Mouse (Mus musculus): ENCODE data around the gene Nthl1. TPM values are rescaled to one million over a fixed set of nuclear protein-coding genes. Genes with fewer than 3 reads are reported as not detected.
"Not testable (repeated sequence)": the region's sequence is repeated elsewhere in the genome, so short reads cannot be mapped to it uniquely, and the experiment has no call there.

Gene Nthl1
- polyA plus RNA-seq, 1 experiment from 2014 or later = 18.6 TPM

DNA sequence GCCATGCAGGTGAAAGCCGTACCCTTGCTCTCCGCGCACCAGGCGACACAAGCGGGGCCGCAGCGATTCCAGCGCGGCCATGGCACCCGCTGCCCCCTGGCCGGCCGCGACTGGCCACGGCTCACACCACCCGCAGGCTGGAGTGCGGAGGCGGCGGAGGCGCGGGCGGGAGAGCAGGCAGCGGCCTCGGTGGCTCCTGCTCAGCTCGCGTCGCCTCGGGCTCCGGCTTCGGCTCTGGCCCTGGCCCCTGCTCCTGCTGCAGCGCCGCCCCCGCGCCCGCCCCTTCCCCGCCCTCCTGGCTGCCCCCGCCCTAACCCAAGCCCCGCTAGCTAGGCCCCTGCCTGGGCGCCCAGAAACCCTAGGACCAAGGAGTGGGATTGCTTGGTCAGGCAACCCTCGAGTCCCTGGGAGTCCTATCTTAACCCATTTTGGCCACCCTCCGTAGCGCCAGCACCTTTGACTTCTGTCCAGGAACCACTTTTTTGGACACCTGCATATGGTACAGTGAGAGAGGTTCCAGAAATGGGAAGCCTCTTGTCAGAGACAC is 17.7 kb downstream of the Nthl1 start, which contains the start of gene Slc9a3r2:
TSS of gene Slc9a3r2 (minus strand) at position 258 of the 547 bp plus-strand sequence.
- peak within 1 kb of the TSS; percentile 50; the same call in 1 of the 2 replicates for H3K27ac ChIP-seq (ENCODE audit: low read depth)
- peaks cover 9% of the 10 kb centered on the region; the same call in 1 of the 2 replicates for H3K4me1 ChIP-seq (ENCODE audit: insufficient read depth)
- ATAC-seq (ENCODE audit: insufficient read depth) (peak; percentile 79), DNase-seq (peak; percentile 75)
- H3K27me3 ChIP-seq (ENCODE audit: insufficient read depth, low read length) = no peaks in the 10 kb centered on the region
- H3K4me3 ChIP-seq (ENCODE audit: low read depth, low read length) = peak within 1 kb of the TSS; percentile 74
- TF ChIP-seq CTCF (IDR thresholded peaks at IDR 0.05; ENCODE audit: low read depth) = no peak
- WGBS = under 1% methylated on average over 41 of the region's 41 CpGs
- H3K9ac ChIP-seq = peak within 1 kb of the TSS; percentile 84
- H3K4me2 ChIP-seq = peak within 1 kb of the TSS; percentile 99
- H3K9me3 ChIP-seq (ENCODE audit: low read depth, low read length) = no peaks in the 10 kb centered on the region
- 0 out of 2 replicates have a peak, but pooled peaks cover 2% of the 10 kb centered on the region for H3K36me3 ChIP-seq (ENCODE audit: insufficient read depth)

DNA sequence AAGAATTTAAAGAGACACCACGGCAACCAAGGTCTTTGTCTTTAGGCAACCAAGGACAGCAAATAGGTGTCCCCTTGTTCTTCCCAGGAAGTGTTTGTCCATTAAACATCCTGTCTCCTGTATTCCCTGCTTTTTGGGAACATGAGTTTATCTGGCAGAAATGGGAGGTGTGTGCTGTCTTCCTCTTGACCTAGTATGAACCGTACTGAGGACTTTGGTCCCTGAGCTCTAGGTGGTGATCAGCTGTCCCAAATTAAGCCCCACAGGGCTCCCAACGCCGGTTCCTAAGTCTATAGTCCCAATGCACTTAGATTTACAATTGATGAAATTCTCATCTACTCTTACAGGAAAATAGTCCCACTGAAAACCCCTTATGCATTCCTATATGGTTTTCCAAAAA is 18.3 kb downstream of the Nthl1 start:
- Histone ChIP-seq H3K9me3 (ENCODE audit: low read depth, low read length) (no peaks in the 10 kb centered on the region), H3K9ac (no peak overlapping the region), H3K4me2 (peak overlapping the region; percentile 99), H3K27ac (ENCODE audit: low read depth) (no peak overlapping the region), H3K4me3 (ENCODE audit: low read depth, low read length) (no peak overlapping the region), H3K36me3 (ENCODE audit: insufficient read depth) (0 out of 2 replicates have a peak, but pooled peaks cover 2% of the 10 kb centered on the region), H3K27me3 (ENCODE audit: insufficient read depth, low read length) (no peaks in the 10 kb centered on the region), H3K4me1 (ENCODE audit: insufficient read depth) (peaks cover 9% of the 10 kb centered on the region; the same call in 1 of the 2 replicates)
- ATAC-seq (ENCODE audit: insufficient read depth) (no peak), DNase-seq (no peak)
- TF ChIP-seq CTCF (IDR thresholded peaks at IDR 0.05; ENCODE audit: low read depth) = no peak
- 69% methylated on average over 4 of the region's 4 CpGs for WGBS

DNA sequence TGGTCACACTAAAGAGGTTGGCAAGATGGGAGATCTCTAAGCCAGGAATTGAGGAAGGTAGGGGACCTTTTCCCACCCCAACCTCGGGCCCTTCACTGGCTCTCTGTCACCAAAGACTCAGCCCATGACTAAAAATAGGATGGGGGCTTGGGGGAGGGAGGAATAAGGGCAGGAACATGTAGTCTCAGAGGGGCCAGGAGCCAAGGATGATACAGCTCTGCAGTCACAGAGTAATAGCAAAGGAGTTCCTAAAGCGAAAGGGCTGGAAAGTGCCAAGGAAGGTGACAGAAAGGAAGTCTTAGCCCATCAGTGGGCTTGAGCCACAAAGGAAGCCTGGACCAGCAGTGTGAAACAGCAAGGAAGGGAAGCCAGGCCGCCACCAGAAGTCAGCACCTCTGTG is 19.4 kb downstream of the Nthl1 start:
- H3K4me3 ChIP-seq (ENCODE audit: low read depth, low read length) = no peak overlapping the region
- H3K27me3 ChIP-seq (ENCODE audit: insufficient read depth, low read length) = peaks cover 4% of the 10 kb centered on the region; the same call in 1 of the 2 replicates
- DNase-seq (no peak), ATAC-seq (ENCODE audit: insufficient read depth) (no peak)
- TF ChIP-seq CTCF (IDR thresholded peaks at IDR 0.05; ENCODE audit: low read depth) = no peak
- 68% methylated on average over 3 of the region's 3 CpGs for WGBS
- H3K36me3 ChIP-seq (ENCODE audit: insufficient read depth) = no peaks in the 10 kb centered on the region
- H3K4me1 ChIP-seq (ENCODE audit: insufficient read depth) = peaks cover 9% of the 10 kb centered on the region; the same call in 1 of the 2 replicates
- H3K4me2 ChIP-seq = no peak overlapping the region
- no peaks in the 10 kb centered on the region for H3K9me3 ChIP-seq (ENCODE audit: low read depth, low read length)
- H3K9ac ChIP-seq = no peak overlapping the region
- no peak overlapping the region for H3K27ac ChIP-seq (ENCODE audit: low read depth)

DNA sequence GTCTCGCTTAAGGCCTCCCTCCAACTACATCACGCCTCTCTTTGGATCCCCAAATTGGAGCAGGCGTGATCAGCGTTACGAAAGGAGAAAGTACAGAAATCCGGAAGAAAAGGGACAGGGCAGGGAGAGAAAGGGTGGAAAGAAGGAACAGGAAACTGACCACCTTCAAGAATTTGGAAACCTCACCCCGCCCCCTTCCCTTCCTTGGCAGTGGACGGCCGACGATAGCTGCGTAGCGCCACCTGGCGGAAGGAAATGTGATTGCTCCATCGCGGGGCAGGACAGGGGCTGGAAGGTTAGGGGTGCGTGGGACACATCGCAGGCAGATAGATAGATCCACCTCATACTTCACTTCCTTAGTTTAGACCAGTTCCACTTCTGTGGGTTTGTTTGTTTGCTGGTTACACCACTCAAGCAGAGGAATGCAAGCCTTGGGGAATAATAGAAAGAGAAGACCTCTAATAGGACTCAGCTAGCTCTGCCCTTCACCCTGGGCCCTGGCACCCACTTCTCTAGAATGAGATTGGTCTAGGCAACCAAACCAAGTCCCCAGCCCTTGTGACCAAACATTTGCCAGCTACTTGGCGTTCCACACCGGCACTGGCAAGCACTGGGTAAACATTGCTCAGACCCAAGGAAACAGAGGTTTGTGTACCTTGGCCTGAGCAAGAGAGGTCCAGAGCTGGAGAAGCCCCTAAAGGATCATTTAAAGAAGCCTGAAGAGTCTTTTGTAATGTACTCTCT is 21.7 kb downstream of the Nthl1 start:
- peak; percentile 97 for TF ChIP-seq CTCF (IDR thresholded peaks at IDR 0.05; ENCODE audit: low read depth)
- H3K9me3 ChIP-seq (ENCODE audit: low read depth, low read length) = no peaks in the 10 kb centered on the region
- no peaks in the 10 kb centered on the region for H3K36me3 ChIP-seq (ENCODE audit: insufficient read depth)
- H3K9ac ChIP-seq = peak overlapping the region; percentile 34
- peaks cover 8% of the 10 kb centered on the region; the same call in 1 of the 2 replicates for H3K4me1 ChIP-seq (ENCODE audit: insufficient read depth)
- peak; percentile 94 for DNase-seq
- peak overlapping the region; percentile 67 for H3K4me2 ChIP-seq
- H3K4me3 ChIP-seq (ENCODE audit: low read depth, low read length) = peak overlapping the region; percentile 28
- H3K27ac ChIP-seq (ENCODE audit: low read depth) = peak overlapping the region; percentile 69; the same call in 1 of the 2 replicates
- ATAC-seq (ENCODE audit: insufficient read depth) = peak; percentile 48
- WGBS = 3% methylated on average over 19 of the region's 19 CpGs
- H3K27me3 ChIP-seq (ENCODE audit: insufficient read depth, low read length) = peaks cover 27% of the 10 kb centered on the region

DNA sequence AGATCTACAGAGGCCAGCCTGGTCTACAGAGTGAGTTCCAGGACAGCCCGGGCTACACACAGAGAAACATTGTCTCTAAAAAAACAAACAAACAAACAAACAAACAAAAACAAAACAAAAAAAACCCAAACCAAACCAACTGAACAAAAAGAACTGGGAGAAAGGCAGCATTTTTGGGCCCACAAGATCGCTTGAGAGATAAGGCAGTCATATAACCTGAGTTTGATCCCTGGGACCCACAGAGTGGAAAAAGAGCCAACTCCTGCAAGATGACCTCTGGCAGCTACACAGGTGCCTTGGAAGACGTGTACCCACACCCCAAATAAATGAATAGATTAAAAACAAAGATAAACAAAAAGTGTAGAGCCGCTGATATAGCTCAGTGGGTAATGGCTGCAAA is 22.5 kb downstream of the Nthl1 start:
- no peak overlapping the region for H3K4me2 ChIP-seq
- H3K4me3 ChIP-seq (ENCODE audit: low read depth, low read length) = no peak overlapping the region
- peaks cover 8% of the 10 kb centered on the region; the same call in 1 of the 2 replicates for H3K4me1 ChIP-seq (ENCODE audit: insufficient read depth)
- DNase-seq (no peak), ATAC-seq (ENCODE audit: insufficient read depth) (no peak)
- no peaks in the 10 kb centered on the region for H3K36me3 ChIP-seq (ENCODE audit: insufficient read depth)
- H3K9me3 ChIP-seq (ENCODE audit: low read depth, low read length) = no peaks in the 10 kb centered on the region
- TF ChIP-seq CTCF (IDR thresholded peaks at IDR 0.05; ENCODE audit: low read depth) = no peak
- H3K27ac ChIP-seq (ENCODE audit: low read depth) = no peak overlapping the region
- H3K27me3 ChIP-seq (ENCODE audit: insufficient read depth, low read length) = peaks cover 36% of the 10 kb centered on the region
- WGBS = 65% methylated on average over 4 of the region's 4 CpGs
- H3K9ac ChIP-seq = no peak overlapping the region

DNA sequence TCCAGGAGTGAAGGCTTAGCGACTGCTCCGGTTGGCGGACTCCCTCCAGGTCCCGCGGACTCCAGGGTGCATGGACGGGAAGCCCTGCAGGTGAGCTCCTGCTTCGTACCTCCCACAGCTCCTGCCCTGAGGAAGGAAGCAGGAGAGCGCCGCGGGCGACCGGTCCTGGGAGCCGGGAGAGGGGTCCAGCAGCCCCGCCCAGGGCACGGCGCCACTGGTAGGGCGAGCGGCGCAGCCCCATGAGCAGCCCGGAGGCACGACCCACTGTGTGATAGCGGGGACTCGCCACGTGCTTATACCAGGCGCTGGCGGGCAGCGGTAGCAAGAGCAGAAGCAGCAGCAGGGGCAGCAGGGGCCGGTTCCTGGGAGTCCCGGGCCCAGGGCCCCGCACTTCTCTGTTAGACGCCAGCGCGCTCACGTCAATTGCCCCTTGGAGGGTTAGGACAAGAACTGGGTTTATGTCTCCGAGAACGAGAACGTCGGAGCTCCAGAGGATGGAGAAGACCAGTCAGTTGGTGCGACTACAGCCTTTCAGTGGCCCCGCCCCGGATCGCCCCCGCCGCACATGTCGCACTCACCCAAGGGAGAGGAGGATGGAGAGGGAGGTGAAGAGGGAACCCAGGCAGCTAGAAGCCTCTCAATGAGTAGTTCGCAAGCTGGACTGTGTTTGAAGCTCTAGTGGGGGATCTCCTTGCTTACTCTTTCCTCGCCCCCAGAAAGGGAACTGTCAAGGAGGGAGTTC is 25.7 kb downstream of the Nthl1 start, which contains the start of gene Npw:
TSS of gene Npw (minus strand) at position 441 of the 742 bp plus-strand sequence.
- TF ChIP-seq CTCF (IDR thresholded peaks at IDR 0.05; ENCODE audit: low read depth) = no peak
- 1% methylated on average over 47 of the region's 47 CpGs for WGBS
- peak; percentile 40 for DNase-seq
- Histone ChIP-seq H3K4me2 (peak within 1 kb of the TSS; percentile 82), H3K36me3 (ENCODE audit: insufficient read depth) (no peaks in the 10 kb centered on the region), H3K9me3 (ENCODE audit: low read depth, low read length) (no peaks in the 10 kb centered on the region), H3K27ac (ENCODE audit: low read depth) (no peak within 1 kb of the TSS), H3K4me1 (ENCODE audit: insufficient read depth) (peaks cover 4% of the 10 kb centered on the region; the same call in 1 of the 2 replicates), H3K9ac (peak within 1 kb of the TSS; percentile 52), H3K4me3 (ENCODE audit: low read depth, low read length) (peak within 1 kb of the TSS; percentile 42), H3K27me3 (ENCODE audit: insufficient read depth, low read length) (peaks cover 42% of the 10 kb centered on the region)
- ATAC-seq (ENCODE audit: insufficient read depth) = peak; percentile 22; the same call in 1 of the 2 replicates

DNA sequence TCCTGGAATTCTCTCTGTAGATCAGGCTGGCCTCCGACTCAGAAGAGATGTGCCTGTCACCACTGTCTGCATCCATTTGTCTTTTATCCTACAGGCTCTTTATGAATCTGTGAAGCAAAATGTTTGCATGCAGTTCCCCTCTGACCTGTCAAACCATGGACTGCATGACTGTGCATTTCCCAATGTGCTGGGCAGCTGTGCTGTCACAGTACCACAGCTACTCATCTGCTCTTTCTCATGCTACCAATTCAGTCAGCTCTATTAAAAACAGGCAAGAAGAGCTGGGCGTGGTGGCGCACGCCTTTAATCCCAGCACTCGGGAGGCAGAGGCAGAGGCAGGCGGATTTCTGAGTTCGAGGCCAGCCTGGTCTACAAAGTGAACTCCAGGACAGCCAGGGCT is 34.5 kb downstream of the Nthl1 start:
- H3K27me3 ChIP-seq (ENCODE audit: insufficient read depth, low read length); H3K9ac ChIP-seq; H3K4me3 ChIP-seq (ENCODE audit: low read depth, low read length); H3K36me3 ChIP-seq (ENCODE audit: insufficient read depth); H3K4me2 ChIP-seq; H3K27ac ChIP-seq (ENCODE audit: low read depth); ATAC-seq (ENCODE audit: insufficient read depth); DNase-seq; H3K9me3 ChIP-seq (ENCODE audit: low read depth, low read length): not testable (repeated sequence)
- H3K4me1 ChIP-seq (ENCODE audit: insufficient read depth) = peaks cover 18% of the 10 kb centered on the region
- 66% methylated on average over 7 of the region's 7 CpGs for WGBS
